Mouse (Mus musculus): ENCODE data around the gene Hykk. TPM values are rescaled to one million over a fixed set of nuclear protein-coding genes. Genes with fewer than 3 reads are reported as not detected.

Gene Hykk
- 1.2 TPM in 1 of 2 replicates, not detected in the other for polyA plus RNA-seq (2011; ENCODE audit: insufficient read depth, insufficient read length, low replicate concordance, missing spikeins)

- WGBS = 3% methylated on average over 34 of the region's 34 CpGs
Observed at GRCm38 (mm10) chr9:54917010-54917677, at the start of gene Hykk. TSS of gene Hykk (plus strand) at chr9:54917283.

GRCm38 (mm10) chr9:54878759-54879158 is 38.3 kb upstream of the Hykk start:
- 95% methylated on average over 1 of the region's 1 CpGs for WGBS
- no peak overlapping the region for H3K4me3 ChIP-seq (replicated peaks; ENCODE audit: control insufficient read depth, low read depth, low read length)
- H3K27ac ChIP-seq (ENCODE audit: control insufficient read depth, insufficient read depth, low read depth, low read length, poor library complexity) = no peak overlapping the region
- H3K4me1 ChIP-seq (ENCODE audit: control insufficient read depth, insufficient read depth, low read length) = no peaks in the 10 kb centered on the region
- TF ChIP-seq POLR2A (IDR thresholded peaks at IDR 0.05; ENCODE audit: borderline replicate concordance, control insufficient read depth, low read depth, low read length) (no peak), CTCF (IDR thresholded peaks at IDR 0.05; ENCODE audit: control insufficient read depth, insufficient read depth, low read length) (no peak)

More at GRCm38 (mm10) chr9:54917010-54917677, at the start of gene Hykk:
- H3K27ac ChIP-seq (ENCODE audit: control insufficient read depth, insufficient read depth, low read depth, low read length, poor library complexity) = no peak within 1 kb of the TSS
- TF ChIP-seq POLR2A (IDR thresholded peaks at IDR 0.05; ENCODE audit: borderline replicate concordance, control insufficient read depth, low read depth, low read length) = peak; percentile 25; the same call in 1 of the 2 replicates
- no peak for TF ChIP-seq CTCF (IDR thresholded peaks at IDR 0.05; ENCODE audit: control insufficient read depth, insufficient read depth, low read length)
- peak within 1 kb of the TSS; percentile 58 for H3K4me3 ChIP-seq (replicated peaks; ENCODE audit: control insufficient read depth, low read depth, low read length)
- no peaks in the 10 kb centered on the region; the same call in 1 of the 2 replicates for H3K4me1 ChIP-seq (ENCODE audit: control insufficient read depth, insufficient read depth, low read length)

GRCm38 (mm10) chr9:54892111-54892510 is 25.0 kb upstream of the Hykk start:
- H3K4me3 ChIP-seq (replicated peaks; ENCODE audit: control insufficient read depth, low read depth, low read length) = no peak overlapping the region
- H3K27ac ChIP-seq (ENCODE audit: control insufficient read depth, insufficient read depth, low read depth, low read length, poor library complexity) = no peak overlapping the region; the same call in 1 of the 2 replicates
- 86% methylated on average over 4 of the region's 4 CpGs for WGBS
- no peak for TF ChIP-seq POLR2A (IDR thresholded peaks at IDR 0.05; ENCODE audit: borderline replicate concordance, control insufficient read depth, low read depth, low read length)
- no peak for TF ChIP-seq CTCF (IDR thresholded peaks at IDR 0.05; ENCODE audit: control insufficient read depth, insufficient read depth, low read length)
- H3K4me1 ChIP-seq (ENCODE audit: control insufficient read depth, insufficient read depth, low read length) = no peaks in the 10 kb centered on the region

DNA sequence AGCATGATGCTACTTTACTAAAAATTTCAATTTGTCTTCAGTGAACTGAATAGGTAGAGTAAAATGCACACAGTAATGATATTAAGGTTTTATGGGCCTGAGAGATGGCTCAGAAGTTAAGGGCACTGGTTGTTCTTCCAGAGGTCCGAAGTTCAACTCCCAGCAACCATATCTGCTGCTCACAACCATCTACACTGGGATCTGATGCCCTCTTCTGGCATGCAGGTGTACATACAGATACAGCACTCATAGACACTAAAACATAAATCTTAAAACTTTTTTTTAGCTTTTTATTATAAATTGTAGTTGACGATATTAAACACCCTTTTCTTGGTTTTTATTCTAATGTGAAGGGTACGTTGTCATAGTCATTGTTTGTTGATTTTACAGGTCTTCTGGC is 20.0 kb upstream of the Hykk start:
- WGBS = 84% methylated on average over 3 of the region's 3 CpGs
- TF ChIP-seq CTCF (IDR thresholded peaks at IDR 0.05; ENCODE audit: control insufficient read depth, insufficient read depth, low read length) = no peak
- no peak overlapping the region for H3K4me3 ChIP-seq (replicated peaks; ENCODE audit: control insufficient read depth, low read depth, low read length)
- no peak overlapping the region for H3K27ac ChIP-seq (ENCODE audit: control insufficient read depth, insufficient read depth, low read depth, low read length, poor library complexity)
- no peaks in the 10 kb centered on the region for H3K4me1 ChIP-seq (ENCODE audit: control insufficient read depth, insufficient read depth, low read length)

DNA sequence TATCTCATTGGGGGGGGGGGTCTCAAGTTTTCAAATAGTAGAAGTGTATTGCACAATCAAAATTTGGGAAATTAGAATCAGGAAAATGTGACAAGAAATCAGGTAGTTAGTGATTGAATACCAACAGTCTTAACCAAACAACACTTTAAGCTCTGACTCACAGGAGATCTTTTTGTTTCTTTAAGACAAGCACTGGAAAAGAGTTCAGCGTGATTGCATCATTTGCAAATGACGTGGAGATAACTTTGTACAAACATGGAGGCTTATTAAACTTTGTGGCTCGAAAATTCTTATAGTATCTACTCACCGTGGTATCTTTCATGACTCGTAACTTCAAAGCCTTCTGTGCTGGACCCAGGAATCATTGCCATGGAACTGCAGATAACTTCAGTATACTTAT is 7.6 kb upstream of the Hykk start:
- WGBS = 80% methylated on average over 5 of the region's 5 CpGs
- H3K4me1 ChIP-seq (ENCODE audit: control insufficient read depth, insufficient read depth, low read length) = no peaks in the 10 kb centered on the region
- no peak overlapping the region for H3K4me3 ChIP-seq (replicated peaks; ENCODE audit: control insufficient read depth, low read depth, low read length)
- TF ChIP-seq POLR2A (IDR thresholded peaks at IDR 0.05; ENCODE audit: borderline replicate concordance, control insufficient read depth, low read depth, low read length) = no peak
- TF ChIP-seq CTCF (IDR thresholded peaks at IDR 0.05; ENCODE audit: control insufficient read depth, insufficient read depth, low read length) = no peak
- no peak overlapping the region for H3K27ac ChIP-seq (ENCODE audit: control insufficient read depth, insufficient read depth, low read depth, low read length, poor library complexity)

DNA sequence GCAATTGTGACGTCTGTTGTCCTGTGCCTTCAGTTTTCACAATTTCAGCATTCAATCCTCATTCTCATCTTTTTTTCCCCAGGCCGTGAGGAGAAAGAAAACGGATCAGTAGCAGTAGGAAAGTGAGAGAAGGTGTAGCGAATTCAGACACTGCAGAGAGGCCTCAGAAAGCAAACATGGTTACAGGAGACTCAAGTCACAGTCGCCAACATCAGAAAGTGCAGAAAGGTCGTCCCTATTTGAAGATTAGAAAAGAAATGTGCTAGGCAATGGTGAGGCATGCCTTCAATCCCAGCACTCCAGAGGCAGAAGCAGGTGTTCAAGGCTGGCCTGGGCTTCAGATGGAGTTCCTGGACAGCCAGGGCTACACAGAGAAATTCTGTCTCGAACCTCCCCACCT is 1.5 kb upstream of the Hykk start:
- 71% methylated on average over 7 of the region's 7 CpGs for WGBS
- H3K4me1 ChIP-seq (ENCODE audit: control insufficient read depth, insufficient read depth, low read length) = no peaks in the 10 kb centered on the region; the same call in 1 of the 2 replicates
- no peak overlapping the region for H3K27ac ChIP-seq (ENCODE audit: control insufficient read depth, insufficient read depth, low read depth, low read length, poor library complexity)
- no peak overlapping the region for H3K4me3 ChIP-seq (replicated peaks; ENCODE audit: control insufficient read depth, low read depth, low read length)
- no peak for TF ChIP-seq POLR2A (IDR thresholded peaks at IDR 0.05; ENCODE audit: borderline replicate concordance, control insufficient read depth, low read depth, low read length)
- TF ChIP-seq CTCF (IDR thresholded peaks at IDR 0.05; ENCODE audit: control insufficient read depth, insufficient read depth, low read length) = no peak

DNA sequence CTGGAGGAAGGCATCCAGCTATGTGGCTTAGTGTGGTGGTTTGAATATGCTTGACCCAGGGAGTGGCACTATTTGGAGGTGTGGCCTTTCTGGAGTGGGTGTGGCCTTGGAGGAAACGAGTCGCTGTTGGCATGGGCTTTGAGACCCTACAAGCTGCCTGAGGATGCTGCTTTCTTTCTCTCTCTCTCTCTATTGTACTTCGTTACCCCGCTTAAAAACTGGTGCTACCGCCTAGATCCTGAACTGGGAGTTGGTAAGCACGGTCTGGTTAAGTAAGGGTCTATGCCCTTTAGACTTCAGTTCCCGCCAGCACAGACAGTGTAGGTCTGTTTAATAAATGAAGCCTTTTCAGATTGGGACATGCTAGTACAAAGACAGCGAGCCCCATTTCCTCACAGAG is 682 bp upstream of the Hykk start:
- no peak overlapping the region for H3K4me3 ChIP-seq (replicated peaks; ENCODE audit: control insufficient read depth, low read depth, low read length)
- WGBS = 80% methylated on average over 8 of the region's 8 CpGs
- no peak overlapping the region for H3K27ac ChIP-seq (ENCODE audit: control insufficient read depth, insufficient read depth, low read depth, low read length, poor library complexity)
- H3K4me1 ChIP-seq (ENCODE audit: control insufficient read depth, insufficient read depth, low read length) = no peaks in the 10 kb centered on the region; the same call in 1 of the 2 replicates
- TF ChIP-seq POLR2A (IDR thresholded peaks at IDR 0.05; ENCODE audit: borderline replicate concordance, control insufficient read depth, low read depth, low read length) (no peak), CTCF (IDR thresholded peaks at IDR 0.05; ENCODE audit: control insufficient read depth, insufficient read depth, low read length) (no peak)

- Histone ChIP-seq H3K27ac (ENCODE audit: control insufficient read depth, insufficient read depth, low read depth, low read length, poor library complexity) (no peak overlapping the region), H3K4me3 (replicated peaks; ENCODE audit: control insufficient read depth, low read depth, low read length) (no peak overlapping the region), H3K4me1 (ENCODE audit: control insufficient read depth, insufficient read depth, low read length) (no peaks in the 10 kb centered on the region; the same call in 1 of the 2 replicates)
- TF ChIP-seq POLR2A (IDR thresholded peaks at IDR 0.05; ENCODE audit: borderline replicate concordance, control insufficient read depth, low read depth, low read length) (no peak), CTCF (IDR thresholded peaks at IDR 0.05; ENCODE audit: control insufficient read depth, insufficient read depth, low read length) (no peak)
- WGBS = 74% methylated on average over 2 of the region's 2 CpGs
Observed at GRCm38 (mm10) chr9:54918191-54918590, 1.1 kb downstream of the Hykk start.
